ENCODE assay signal across 8 mouse cellular contexts in the genomic region with DNA sequence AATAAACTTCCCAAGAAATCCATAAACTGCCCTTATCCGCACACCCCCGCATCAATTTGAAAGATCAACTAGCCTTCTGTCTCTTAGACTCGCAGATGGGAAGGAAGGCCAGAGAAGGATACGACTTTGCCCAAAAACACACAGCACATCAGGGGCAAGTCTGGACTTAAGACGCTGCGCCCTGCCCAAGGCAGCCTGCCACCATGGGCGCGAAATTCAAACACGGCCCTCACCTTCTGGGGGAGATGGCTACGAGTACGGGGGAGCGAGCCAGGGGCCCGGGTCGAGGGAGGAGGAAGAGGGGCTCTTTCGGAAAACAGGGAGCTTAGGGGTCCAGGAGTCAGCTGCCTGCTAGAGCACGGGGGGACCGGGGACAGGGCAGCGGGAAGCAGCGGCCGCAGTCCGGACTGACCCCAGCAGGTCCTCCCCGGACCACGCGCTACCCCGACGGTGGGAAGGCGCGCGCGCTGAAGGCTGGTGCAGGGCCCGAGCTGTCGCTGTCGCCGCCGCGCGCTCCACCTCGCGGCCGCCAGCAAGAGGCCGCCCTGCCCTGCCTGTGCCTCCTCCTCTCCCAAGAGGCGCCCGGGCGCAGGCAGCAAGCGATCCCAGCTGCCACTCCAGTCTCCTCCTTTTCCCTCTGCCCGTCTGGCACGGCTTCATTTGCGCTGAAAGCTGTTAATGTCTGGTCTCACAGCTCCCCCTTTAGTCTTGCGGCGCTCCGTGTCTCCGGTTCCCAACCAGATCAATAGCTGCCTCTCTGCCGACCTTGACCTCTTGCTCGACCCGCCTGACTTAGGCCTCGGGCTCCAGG. TPM values are rescaled to one million over a fixed set of nuclear protein-coding genes. Genes with fewer than 3 reads are reported as not detected.
DNase-seq lines count a peak whose midpoint lies in the region; ATAC-seq lines count a peak whose summit lies in the region.

No protein-coding gene starts in this region.

- 1% methylated on average over 51 of the region's 56 CpGs for WGBS in heart, embryonic 12.5 days
- WGBS in kidney, embryonic 16.5 days, result 1% methylated on average over 56 of the region's 56 CpGs
- WGBS in liver, embryonic 13.5 days (ENCODE audit: insufficient replicate concordance), result 2% methylated on average over 49 of the region's 56 CpGs

- peaks cover 43% of the 10 kb centered on the region for H3K27me3 ChIP-seq in heart, embryonic 12.5 days (replicated peaks)
- peaks cover 18% of the 10 kb centered on the region for H3K27me3 ChIP-seq in kidney, embryonic 16.5 days (ENCODE audit: insufficient read depth, low read length)
- peaks cover 81% of the 10 kb centered on the region for H3K27me3 ChIP-seq in liver, embryonic 13.5 days

- no peak overlapping the region for H3K27ac ChIP-seq in heart, embryonic 12.5 days (ENCODE audit: poor library complexity, severe bottlenecking)
- no peak overlapping the region for H3K27ac ChIP-seq in kidney, embryonic 16.5 days (ENCODE audit: low read length)
- no peak overlapping the region for H3K27ac ChIP-seq in liver, embryonic 13.5 days

- H3K9ac ChIP-seq in heart, embryonic 12.5 days, result peak overlapping the region; percentile 62; the same call in 1 of the 2 replicates
- H3K9ac ChIP-seq in kidney, embryonic 16.5 days (replicated peaks; ENCODE audit: low read length), result peak overlapping the region; percentile 59
- no peak overlapping the region for H3K9ac ChIP-seq in liver, embryonic 13.5 days

- no peaks in the 10 kb centered on the region for H3K36me3 ChIP-seq in heart, embryonic 12.5 days
- H3K36me3 ChIP-seq in kidney, embryonic 16.5 days (ENCODE audit: insufficient read depth, low read length), result no peaks in the 10 kb centered on the region
- H3K36me3 ChIP-seq in liver, embryonic 13.5 days, result no peaks in the 10 kb centered on the region

- peak; percentile 49 for ATAC-seq in heart, embryonic 12.5 days (ENCODE audit: insufficient number of reproducible peaks, low FRiP score)
- peak; percentile 83 for ATAC-seq in kidney, embryonic 16.5 days (ENCODE audit: low FRiP score, low TSS enrichment)
- ATAC-seq in liver, embryonic 13.5 days (ENCODE audit: low read depth), result no peak; the same call in 1 of the 2 replicates

- H3K4me3 ChIP-seq in heart, embryonic 12.5 days, result peak overlapping the region; percentile 86
- peak overlapping the region; percentile 44 for H3K4me3 ChIP-seq in kidney, embryonic 16.5 days (ENCODE audit: low read length)
- H3K4me3 ChIP-seq in liver, embryonic 13.5 days (replicated peaks), result peak overlapping the region; percentile 26

- DNase-seq in cerebellum, adult 11-12 months, result peak; percentile 16
- no peak for DNase-seq in cerebellum, adult 8-10 months
- DNase-seq in embryo, embryonic 11 days, result peak; percentile 93
- DNase-seq in liver, embryonic 13.5 days, result no peak
- peak; percentile 31 for DNase-seq in ovary, postnatal 10 days (ENCODE audit: low spot score)
- DNase-seq in urinary bladder, postnatal 14 days (ENCODE audit: low spot score), result peak; percentile 67

- H3K4me1 ChIP-seq in heart, embryonic 12.5 days (replicated peaks), result peaks cover 19% of the 10 kb centered on the region
- peaks cover 14% of the 10 kb centered on the region for H3K4me1 ChIP-seq in kidney, embryonic 16.5 days (ENCODE audit: insufficient read depth, low read length)
- peaks cover 15% of the 10 kb centered on the region; the same call in 1 of the 2 replicates for H3K4me1 ChIP-seq in liver, embryonic 13.5 days (replicated peaks)

- peak overlapping the region; percentile 98 for H3K4me2 ChIP-seq in heart, embryonic 12.5 days
- peak overlapping the region; percentile 97 for H3K4me2 ChIP-seq in kidney, embryonic 16.5 days (replicated peaks; ENCODE audit: low read depth, low read length)
- peak overlapping the region; percentile 68 for H3K4me2 ChIP-seq in liver, embryonic 13.5 days

- H3K9me3 ChIP-seq in heart, embryonic 12.5 days (replicated peaks), result no peaks in the 10 kb centered on the region
- H3K9me3 ChIP-seq in kidney, embryonic 16.5 days (ENCODE audit: low read length), result no peaks in the 10 kb centered on the region
- H3K9me3 ChIP-seq in liver, embryonic 13.5 days (replicated peaks), result no peaks in the 10 kb centered on the region

RNA-seq across cellular contexts. Expression of gene Bcl11b, which starts 2.6 kb away (rescaled TPM):
- 4.9 and 5.0 TPM in 2 replicates for polyA plus RNA-seq in heart, embryonic 12.5 days (2016; fragmentation: Nextera tagmentation; extraction: Ambion mirVana)
- 2.6 TPM in 2 replicates for polyA plus RNA-seq in kidney, embryonic 16.5 days (2015; fragmentation: Nextera tagmentation; extraction: Ambion mirVana)
- 0.07 and 0.08 TPM in 2 replicates for polyA plus RNA-seq in liver, embryonic 13.5 days (2015; fragmentation: Nextera tagmentation; extraction: Ambion mirVana)

Comparison
In these comparisons a context has a peak if more than half of its experiments do, and no peak if none do; other contexts are left out.
1. DNase-seq: peak in cerebellum, adult 11-12 months (single experiment), embryo, embryonic 11 days (single experiment), ovary, postnatal 10 days (single experiment) and urinary bladder, postnatal 14 days (single experiment); none in cerebellum, adult 8-10 months (single experiment) and liver, embryonic 13.5 days (single experiment).
2. H3K4me3 ChIP-seq: peak in every context shown above with its lines; median percentile 86 in heart, embryonic 12.5 days; 44 in kidney, embryonic 16.5 days; 26 in liver, embryonic 13.5 days.
3. Peak in every context shown above with its lines, with median percentiles within 50 percentile points of each other: H3K4me2 ChIP-seq.